Mouse (Mus musculus) lung, postnatal 0 days (tissue): ENCODE measurements at regions not wholly inside any gene's neighbourhood (a gene's known extent, or its start where the extent isn't known, plus 50 kb on each side); places are given as distances from the start of the nearest gene placed in this dataset.

Experiments
- ATAC-seq: fragments of 200-750 bp; cut with Nextera tagmentation; 2 replicates; pipeline ENCODE4 v1.8.0; 2017; ENCODE audit warnings: moderate library complexity
- DNase-seq: peaks from one replicate; pipeline ENCODE4 v3.0.0-alpha.2; 2016; ENCODE audit warnings: low spot score
- H3K27ac ChIP-seq: fragments of 300-500 bp; sonication (generic); 2 replicates; pipeline ENCODE4 v1.5.1; 2014; ENCODE audit warnings: antibody characterized with exemption, mild to moderate bottlenecking, low read length, mixed read lengths
- H3K27me3 ChIP-seq: fragments of 300-500 bp; sonication (generic); replicated peaks from 2 replicates; pipeline ENCODE4 v1.6.1; 2014; ENCODE audit warnings: low read length, mixed read lengths; ENCODE audit not compliant: insufficient read depth
- H3K36me3 ChIP-seq: fragments of 300-500 bp; sonication (generic); 2 replicates; pipeline ENCODE4 v1.6.1; 2014; ENCODE audit warnings: low read length, mixed read lengths; ENCODE audit not compliant: insufficient read depth
- H3K4me1 ChIP-seq: fragments of 300-500 bp; sonication (generic); 2 replicates; pipeline ENCODE4 v1.6.1; 2014; ENCODE audit warnings: antibody characterized with exemption, low read depth, low read length, mixed read lengths; ENCODE audit not compliant: insufficient read depth
- H3K4me2 ChIP-seq: fragments of 300-500 bp; sonication (generic); replicated peaks from 2 replicates; pipeline ENCODE4 v1.6.1; 2014; ENCODE audit warnings: low read depth, mild to moderate bottlenecking, low read length, moderate library complexity, mixed read lengths
- H3K4me3 ChIP-seq: fragments of 300-500 bp; sonication (generic); 2 replicates; pipeline ENCODE4 v1.5.1; 2014; ENCODE audit warnings: low read depth, low read length
- H3K9ac ChIP-seq: fragments of 300-500 bp; sonication (generic); replicated peaks from 2 replicates; pipeline ENCODE4 v1.6.1; 2014; ENCODE audit warnings: low read depth, mild to moderate bottlenecking
- H3K9me3 ChIP-seq: fragments of 300-500 bp; sonication (generic); 2 replicates; pipeline ENCODE4 v1.6.1; 2016; ENCODE audit warnings: low read length, mixed read lengths
- CTCF ChIP-seq: IDR thresholded peaks from 2 replicates; pipeline ENCODE4 v1.5.1; 2016; ENCODE audit warnings: antibody characterized with exemption, mild to moderate bottlenecking
- EP300 ChIP-seq: IDR thresholded peaks from 2 replicates; pipeline ENCODE4 v1.6.1; 2016; ENCODE audit warnings: antibody characterized with exemption, mild to moderate bottlenecking, control low read depth
- WGBS: fragments of 180-500 bp; shearing (Covaris S2); extraction: QIAGEN DNeasy Blood & Tissue Kit; methylation state at CpG from one replicate; pipeline ENCODE4 v1.1.7; 2014; 5-methylcytosine and 5-hydroxymethylcytosine counted together

DNA sequence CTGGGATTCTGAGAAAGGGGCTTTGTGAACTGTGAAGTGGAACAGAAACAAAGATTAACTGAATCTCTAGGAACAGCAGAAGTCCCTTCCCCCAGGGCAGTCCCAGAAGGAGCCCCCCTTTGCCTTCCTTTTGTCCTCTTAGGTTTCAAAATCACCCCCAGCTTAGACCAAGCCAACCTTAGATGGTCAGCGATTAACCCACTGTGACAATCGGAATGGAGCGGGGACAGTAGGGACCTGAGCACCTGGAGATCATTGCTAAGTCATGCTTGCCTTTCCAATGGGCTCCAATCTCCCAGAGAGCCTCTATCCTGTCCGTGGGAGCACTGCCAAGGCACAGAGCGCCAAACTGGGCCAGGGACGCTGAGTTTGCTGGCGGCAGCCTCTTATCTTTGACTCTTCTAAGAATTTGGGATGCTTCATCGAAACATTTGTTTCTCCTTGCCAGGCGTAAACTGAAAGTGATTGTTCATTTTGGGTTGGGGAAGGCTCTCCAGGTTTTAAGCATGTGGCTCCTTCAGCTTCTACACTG lies 165.3 kb upstream of the Ankrd55 start:
- H3K4me1 ChIP-seq: no peaks in the 10 kb centered on the region; the same call in 1 of the 2 replicates
- H3K27ac ChIP-seq: no peak overlapping the region
- H3K4me2 ChIP-seq: no peak overlapping the region
- no peak overlapping the region for H3K4me3 ChIP-seq
- TF ChIP-seq CTCF (no peak), EP300 (no peak)
- no peaks in the 10 kb centered on the region for H3K27me3 ChIP-seq
- 72% methylated on average over 9 of the region's 9 CpGs for WGBS
- no peak for ATAC-seq
- no peaks in the 10 kb centered on the region for H3K9me3 ChIP-seq
- no peaks in the 10 kb centered on the region for H3K36me3 ChIP-seq
- no peak overlapping the region for H3K9ac ChIP-seq
- DNase-seq: no peak

DNA sequence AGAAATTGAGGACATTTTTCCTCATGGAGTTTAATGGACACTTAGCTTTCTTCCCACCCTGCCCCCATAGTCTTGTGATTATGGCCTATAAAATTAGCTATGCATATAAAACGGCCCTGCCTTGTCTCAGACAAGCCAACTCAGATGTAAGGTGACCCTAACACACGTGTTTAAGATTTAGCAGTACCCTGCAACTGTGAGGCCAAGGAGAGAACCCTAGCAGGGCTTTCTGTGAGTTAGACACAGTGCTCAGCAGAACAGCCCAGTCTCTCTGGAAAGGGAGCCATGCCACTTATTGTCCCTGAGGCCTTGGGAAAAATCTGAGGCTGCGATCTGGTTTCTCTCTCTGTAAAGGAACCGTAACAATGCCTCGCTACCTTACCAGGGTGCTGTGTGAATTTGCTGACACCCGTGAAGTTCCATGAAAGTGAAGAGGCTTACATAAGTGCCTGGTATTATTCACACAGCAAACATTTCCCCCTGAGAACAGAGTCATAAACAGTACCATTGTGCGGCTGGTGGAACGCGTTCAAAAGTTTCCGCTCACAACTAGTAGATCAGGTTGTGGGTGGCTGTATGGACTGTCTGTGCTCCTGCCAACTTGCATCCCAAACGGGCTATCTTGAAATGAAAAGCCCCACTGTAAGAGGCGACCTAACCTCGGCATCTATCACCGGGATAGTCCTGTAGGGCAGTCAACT lies 162.3 kb upstream of the Ankrd55 start:
- H3K4me3 ChIP-seq: no peak overlapping the region
- TF ChIP-seq CTCF (no peak), EP300 (no peak)
- no peaks in the 10 kb centered on the region; the same call in 1 of the 2 replicates for H3K4me1 ChIP-seq
- no peaks in the 10 kb centered on the region for H3K9me3 ChIP-seq
- no peaks in the 10 kb centered on the region for H3K27me3 ChIP-seq
- peak; percentile 26; the same call in 1 of the 2 replicates for ATAC-seq
- peak; percentile 20 for DNase-seq
- no peak overlapping the region for H3K9ac ChIP-seq
- WGBS: 56% methylated on average over 14 of the region's 14 CpGs
- H3K4me2 ChIP-seq: no peak overlapping the region
- H3K27ac ChIP-seq: no peak overlapping the region
- H3K36me3 ChIP-seq: no peaks in the 10 kb centered on the region

DNA sequence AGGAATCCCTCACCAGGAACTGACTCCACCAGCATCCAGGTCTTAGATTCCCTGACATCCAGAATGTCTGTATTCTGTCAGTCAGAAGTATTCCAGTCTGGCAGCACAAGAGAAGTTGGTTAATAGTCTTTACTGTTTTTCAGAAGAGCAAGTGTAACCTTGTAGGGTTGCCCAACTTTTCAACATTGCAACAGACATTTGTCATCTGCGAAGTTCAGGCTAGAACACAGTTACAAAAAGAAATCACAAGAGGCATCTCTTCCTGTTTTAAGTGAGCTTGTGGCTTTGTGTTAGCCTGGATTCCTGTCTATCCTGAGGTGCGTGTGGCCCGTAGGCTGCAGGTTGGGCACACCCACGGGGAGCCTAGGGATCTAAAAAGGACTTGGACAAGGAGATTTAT lies 158.0 kb upstream of the Ankrd55 start:
- TF ChIP-seq CTCF (no peak), EP300 (peak; percentile 40; the same call in 1 of the 2 replicates)
- ATAC-seq: peak; percentile 65
- H3K4me1 ChIP-seq: no peaks in the 10 kb centered on the region; the same call in 1 of the 2 replicates
- no peak overlapping the region for H3K27ac ChIP-seq
- 53% methylated on average over 4 of the region's 4 CpGs for WGBS
- peak; percentile 85 for DNase-seq
- no peak overlapping the region for H3K4me3 ChIP-seq
- no peaks in the 10 kb centered on the region for H3K36me3 ChIP-seq
- H3K9ac ChIP-seq: no peak overlapping the region
- no peak overlapping the region for H3K4me2 ChIP-seq
- H3K9me3 ChIP-seq: no peaks in the 10 kb centered on the region
- no peaks in the 10 kb centered on the region for H3K27me3 ChIP-seq

DNA sequence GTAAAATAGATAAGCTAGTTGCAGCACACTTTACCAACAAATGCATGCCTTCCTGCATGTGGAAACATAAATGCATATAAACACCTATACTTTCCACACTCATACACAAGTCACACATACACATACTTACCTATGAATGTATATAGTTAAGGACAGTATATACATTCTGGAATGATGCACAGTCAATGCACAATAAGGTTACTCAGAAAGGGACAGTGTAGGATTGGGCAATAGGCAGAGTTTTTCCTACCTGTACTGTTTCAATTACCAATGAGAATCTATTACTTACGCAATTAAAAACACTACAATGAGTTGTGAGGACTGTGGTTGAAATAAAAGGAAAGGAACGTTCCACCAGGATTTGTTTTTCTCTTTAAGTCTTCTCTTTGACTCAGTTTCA lies 157.5 kb upstream of the Ankrd55 start:
- H3K4me3 ChIP-seq: no peak overlapping the region
- no peaks in the 10 kb centered on the region for H3K36me3 ChIP-seq
- DNase-seq (no peak), ATAC-seq (no peak)
- TF ChIP-seq EP300 (0 out of 2 replicates have a peak, but pooled peaks have one; percentile 16), CTCF (no peak)
- 79% methylated on average over 2 of the region's 2 CpGs for WGBS
- H3K9ac ChIP-seq: no peak overlapping the region
- H3K27me3 ChIP-seq: no peaks in the 10 kb centered on the region
- H3K4me2 ChIP-seq: no peak overlapping the region
- no peaks in the 10 kb centered on the region; the same call in 1 of the 2 replicates for H3K4me1 ChIP-seq
- H3K9me3 ChIP-seq: no peaks in the 10 kb centered on the region
- no peak overlapping the region for H3K27ac ChIP-seq

DNA sequence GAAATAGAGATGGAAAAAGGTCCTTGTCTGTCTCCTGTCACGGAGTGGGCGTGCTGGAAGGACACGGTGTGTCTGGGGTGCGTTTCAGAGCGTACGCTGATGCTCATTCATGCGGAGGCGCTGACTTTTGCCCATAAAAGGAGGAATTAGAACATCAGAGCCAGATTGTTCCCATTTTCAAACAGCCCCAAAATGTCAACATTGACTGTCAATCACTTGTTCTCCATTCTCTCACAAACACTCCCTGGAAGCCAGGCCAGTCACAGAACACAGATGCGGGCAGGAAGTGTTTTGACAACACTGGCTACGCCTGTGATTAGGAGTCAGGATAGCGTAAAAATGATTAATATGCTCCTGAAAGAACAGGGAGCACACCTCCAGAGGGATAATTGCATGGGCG lies 157.1 kb upstream of the Ankrd55 start:
- Histone ChIP-seq H3K4me1 (no peaks in the 10 kb centered on the region; the same call in 1 of the 2 replicates), H3K4me2 (no peak overlapping the region), H3K27ac (no peak overlapping the region), H3K4me3 (no peak overlapping the region), H3K27me3 (no peaks in the 10 kb centered on the region), H3K9me3 (no peaks in the 10 kb centered on the region), H3K36me3 (no peaks in the 10 kb centered on the region), H3K9ac (no peak overlapping the region)
- peak; percentile 74 for DNase-seq
- WGBS: 51% methylated on average over 12 of the region's 12 CpGs
- ATAC-seq: peak; percentile 67
- TF ChIP-seq EP300 (no peak; the same call in 1 of the 2 replicates), CTCF (no peak)

DNA sequence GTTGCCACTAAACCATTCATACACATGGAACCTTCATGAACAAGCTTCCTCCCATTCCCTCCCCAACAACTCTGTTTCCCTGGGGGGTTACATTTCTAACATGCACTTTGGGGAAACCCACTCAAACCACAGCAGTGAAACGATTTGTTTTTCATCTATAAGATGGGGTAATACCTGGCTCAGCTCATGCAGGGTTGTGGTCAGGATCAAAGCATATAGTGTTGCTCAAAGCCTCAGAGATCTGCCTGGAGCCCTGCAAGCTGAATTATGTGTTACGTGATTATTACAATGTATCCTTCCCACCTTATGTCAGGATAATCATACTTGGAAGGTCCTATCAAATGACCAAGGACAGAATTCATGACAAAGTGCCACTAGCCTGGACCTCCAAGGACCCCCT lies 154.5 kb upstream of the Ankrd55 start:
- Histone ChIP-seq H3K27ac (no peak overlapping the region), H3K4me1 (no peaks in the 10 kb centered on the region; the same call in 1 of the 2 replicates), H3K9me3 (no peaks in the 10 kb centered on the region), H3K4me2 (no peak overlapping the region), H3K27me3 (no peaks in the 10 kb centered on the region), H3K9ac (no peak overlapping the region), H3K4me3 (no peak overlapping the region), H3K36me3 (no peaks in the 10 kb centered on the region)
- DNase-seq (no peak), ATAC-seq (no peak)
- TF ChIP-seq CTCF: no peak
- TF ChIP-seq EP300: no peak
- 84% methylated on average over 2 of the region's 2 CpGs for WGBS
